Mouse (Mus musculus) liver, embryonic 11.5 days (tissue): ENCODE measurements around the gene Mutyh. TPM values are rescaled to one million over a fixed set of nuclear protein-coding genes. Genes with fewer than 3 reads are reported as not detected.

Source experiments
- ATAC-seq: fragments of 200-750 bp; cut with Nextera tagmentation; replicated peaks from 2 replicates; pipeline ENCODE4 v1.8.0; 2017; ENCODE audit warnings: moderate number of reproducible peaks, mild to moderate bottlenecking, moderate TSS enrichment, moderate library complexity; ENCODE audit not compliant: low FRiP score
- DNase-seq: peaks from one replicate; pipeline ENCODE4 v3.0.0-alpha.2; 2017; ENCODE audit warnings: low spot score
- H3K27ac ChIP-seq: fragments of 300-500 bp; sonication (generic); 2 replicates; pipeline ENCODE4 v1.5.1; 2014; ENCODE audit warnings: mild to moderate bottlenecking, low read depth, low read length, control low read depth
- H3K27me3 ChIP-seq: fragments of 300-500 bp; sonication (generic); replicated peaks from 2 replicates; pipeline ENCODE4 v1.6.1; 2014; ENCODE audit warnings: low read length, mixed read lengths; ENCODE audit not compliant: control insufficient read depth, insufficient read depth
- H3K36me3 ChIP-seq: fragments of 300-500 bp; sonication (generic); 2 replicates; pipeline ENCODE4 v1.6.1; 2014; ENCODE audit warnings: mild to moderate bottlenecking, low read length, moderate library complexity, mixed read lengths; ENCODE audit not compliant: control insufficient read depth, insufficient read depth
- H3K4me1 ChIP-seq: fragments of 300-500 bp; sonication (generic); replicated peaks from 2 replicates; pipeline ENCODE4 v1.6.1; 2014; ENCODE audit warnings: low read length, mixed read lengths; ENCODE audit not compliant: control insufficient read depth, insufficient read depth
- H3K4me2 ChIP-seq: fragments of 300-500 bp; sonication (generic); 2 replicates; pipeline ENCODE4 v1.6.1; 2014; ENCODE audit warnings: mild to moderate bottlenecking, control low read depth, moderate library complexity
- H3K4me3 ChIP-seq: fragments of 300-500 bp; sonication (generic); 2 replicates; pipeline ENCODE4 v1.5.1; 2014; ENCODE audit warnings: low read depth, low read length, control low read depth
- H3K9ac ChIP-seq: fragments of 300-500 bp; sonication (generic); 2 replicates; pipeline ENCODE4 v1.6.1; 2014; ENCODE audit warnings: low read depth, low read length, control low read depth
- H3K9me3 ChIP-seq: fragments of 300-500 bp; sonication (generic); 2 replicates; pipeline ENCODE4 v1.6.1; 2016; ENCODE audit warnings: low read length, inconsistent platforms, mixed read lengths; ENCODE audit not compliant: control insufficient read depth
- WGBS: fragments of 180-500 bp; shearing (Covaris S2); extraction: QIAGEN DNeasy Blood & Tissue Kit; methylation state at CpG from one replicate; pipeline ENCODE4 v1.1.7; 2014; 5-methylcytosine and 5-hydroxymethylcytosine counted together
- polyA plus RNA-seq: library from polyadenylated mRNA; unstranded; fragments of >200 nt; fragmentation: Nextera tagmentation; extraction: Ambion mirVana; gene quantifications from 2 replicates; pipeline ENCODE4 v1.2.1, GENCODE M21; 2014

Mutyh gene
- polyA plus RNA-seq, 1 experiment from 2014 or later, result 11.1 TPM

GRCm38 (mm10) chr4:116859711-116860110 is 52.2 kb downstream of the Mutyh start:
- Histone ChIP-seq H3K4me2 (no peak overlapping the region), H3K27ac (no peak overlapping the region), H3K9me3 (no peaks in the 10 kb centered on the region), H3K36me3 (no peaks in the 10 kb centered on the region), H3K9ac (no peak overlapping the region), H3K27me3 (0 out of 2 replicates have a peak, but pooled peaks cover 7% of the 10 kb centered on the region), H3K4me3 (no peak overlapping the region), H3K4me1 (no peaks in the 10 kb centered on the region)
- DNase-seq (no peak), ATAC-seq (no peak)
- 66% methylated on average over 5 of the region's 5 CpGs for WGBS

GRCm38 (mm10) chr4:116862023-116862422 is 54.5 kb downstream of the Mutyh start:
- 73% methylated on average over 8 of the region's 8 CpGs for WGBS

More at GRCm38 (mm10) chr4:116862023-116862422, 54.5 kb downstream of the Mutyh start:
- no peaks in the 10 kb centered on the region for H3K36me3 ChIP-seq
- H3K4me3 ChIP-seq, result no peak overlapping the region
- no peaks in the 10 kb centered on the region for H3K9me3 ChIP-seq
- 0 out of 2 replicates have a peak, but pooled peaks cover 7% of the 10 kb centered on the region for H3K27me3 ChIP-seq
- ATAC-seq, result no peak
- H3K4me1 ChIP-seq, result no peaks in the 10 kb centered on the region
- no peak for DNase-seq
- H3K27ac ChIP-seq, result no peak overlapping the region
- no peak overlapping the region for H3K9ac ChIP-seq
- H3K4me2 ChIP-seq, result no peak overlapping the region

Other genes with a start within 250 kb of the Mutyh start
- gene Ccdc17, start 211.1 kb upstream of the Mutyh start, polyA plus RNA-seq, result 2.1 and 4.4 TPM in 2 replicates
- gene Nasp, start 179.8 kb upstream of the Mutyh start, polyA plus RNA-seq, result 185 and 187 TPM in 2 replicates
- 449 and 453 TPM in 2 replicates for gene Akr1a1, start 156.0 kb upstream of the Mutyh start, polyA plus RNA-seq
- gene Prdx1, start 122.2 kb upstream of the Mutyh start, polyA plus RNA-seq, result 1,160 and 1,259 TPM in 2 replicates
- 24.2 and 27.4 TPM in 2 replicates for gene Mmachc, start 99.3 kb upstream of the Mutyh start, polyA plus RNA-seq
- 24.4 and 25.1 TPM in 2 replicates for gene Ccdc163, start 99.2 kb upstream of the Mutyh start, polyA plus RNA-seq
- gene Tesk2, start 86.8 kb upstream of the Mutyh start, polyA plus RNA-seq, result 3.1 and 4.3 TPM in 2 replicates
- 33.0 and 34.2 TPM in 2 replicates for gene Toe1, start 83 bp upstream of the Mutyh start, polyA plus RNA-seq
- gene Hpdl, start 14.0 kb downstream of the Mutyh start, polyA plus RNA-seq, result 1.2 and 1.4 TPM in 2 replicates
- gene Zswim5, start 69.7 kb downstream of the Mutyh start, polyA plus RNA-seq, result 0.23 and 0.29 TPM in 2 replicates
- gene Urod, start 186.7 kb downstream of the Mutyh start, polyA plus RNA-seq, result 344 and 350 TPM in 2 replicates
- gene Hectd3, start 187.6 kb downstream of the Mutyh start, polyA plus RNA-seq, result 10.8 and 12.0 TPM in 2 replicates
- gene Eif2b3, start 211.7 kb downstream of the Mutyh start, polyA plus RNA-seq, result 69.9 and 80.4 TPM in 2 replicates